Mouse (Mus musculus): ENCODE measurements around the gene Nav2. TPM values are rescaled to one million over a fixed set of nuclear protein-coding genes. Genes with fewer than 3 reads are reported as not detected.

Nav2 gene
- polyA plus RNA-seq, 1 experiment: 10.1 TPM

DNA sequence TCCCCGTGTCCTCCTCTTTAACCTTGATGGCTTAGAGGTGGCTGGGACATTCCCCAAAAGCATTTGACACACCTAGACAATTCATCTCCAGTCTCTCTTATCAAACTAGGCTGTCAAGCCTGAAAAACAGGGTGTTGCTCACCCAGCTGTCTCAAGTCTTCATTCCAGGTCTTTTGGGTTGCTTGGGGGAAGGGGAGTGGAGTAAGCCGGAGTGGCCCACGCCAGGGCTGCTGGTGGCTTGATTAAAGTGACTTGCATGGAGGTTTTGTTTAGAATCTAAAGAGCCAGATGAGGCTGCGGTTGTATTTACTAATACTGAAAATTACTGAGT lies 614.6 kb downstream of the Nav2 start:
- Histone ChIP-seq H3K4me1 (ENCODE audit: control insufficient read depth, insufficient read depth, insufficient read length, low read length) (peaks cover 18% of the 10 kb centered on the region), H3K27ac (replicated peaks; ENCODE audit: low read depth, low read length) (no peak overlapping the region), H3K4me3 (ENCODE audit: insufficient read depth, low read depth, low read length) (peak overlapping the region; percentile 43)

DNA sequence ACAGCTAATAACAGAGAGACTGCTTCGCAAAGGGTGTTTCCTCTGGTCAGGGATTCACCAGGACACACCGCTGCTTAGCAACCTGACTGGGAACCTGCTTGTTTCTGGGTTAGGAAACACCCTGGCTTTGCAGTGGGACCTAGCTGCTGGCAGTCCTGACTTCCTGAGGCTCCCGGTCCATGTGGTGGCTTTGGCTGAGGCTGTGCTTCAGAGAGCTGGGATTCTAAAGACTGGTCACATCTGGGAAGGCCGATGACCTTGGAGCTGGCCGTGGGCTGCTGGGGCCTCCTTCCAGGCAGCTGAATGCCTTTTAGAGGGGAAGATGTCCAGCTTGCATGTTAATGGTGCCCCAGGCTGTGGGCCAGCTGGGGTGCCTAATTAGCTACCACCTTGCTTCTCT lies 615.2 kb downstream of the Nav2 start:
- H3K27ac ChIP-seq (replicated peaks; ENCODE audit: low read depth, low read length): no peak overlapping the region
- no peak overlapping the region for H3K4me3 ChIP-seq (ENCODE audit: insufficient read depth, low read depth, low read length)
- H3K4me1 ChIP-seq (ENCODE audit: control insufficient read depth, insufficient read depth, insufficient read length, low read length): peaks cover 18% of the 10 kb centered on the region

DNA sequence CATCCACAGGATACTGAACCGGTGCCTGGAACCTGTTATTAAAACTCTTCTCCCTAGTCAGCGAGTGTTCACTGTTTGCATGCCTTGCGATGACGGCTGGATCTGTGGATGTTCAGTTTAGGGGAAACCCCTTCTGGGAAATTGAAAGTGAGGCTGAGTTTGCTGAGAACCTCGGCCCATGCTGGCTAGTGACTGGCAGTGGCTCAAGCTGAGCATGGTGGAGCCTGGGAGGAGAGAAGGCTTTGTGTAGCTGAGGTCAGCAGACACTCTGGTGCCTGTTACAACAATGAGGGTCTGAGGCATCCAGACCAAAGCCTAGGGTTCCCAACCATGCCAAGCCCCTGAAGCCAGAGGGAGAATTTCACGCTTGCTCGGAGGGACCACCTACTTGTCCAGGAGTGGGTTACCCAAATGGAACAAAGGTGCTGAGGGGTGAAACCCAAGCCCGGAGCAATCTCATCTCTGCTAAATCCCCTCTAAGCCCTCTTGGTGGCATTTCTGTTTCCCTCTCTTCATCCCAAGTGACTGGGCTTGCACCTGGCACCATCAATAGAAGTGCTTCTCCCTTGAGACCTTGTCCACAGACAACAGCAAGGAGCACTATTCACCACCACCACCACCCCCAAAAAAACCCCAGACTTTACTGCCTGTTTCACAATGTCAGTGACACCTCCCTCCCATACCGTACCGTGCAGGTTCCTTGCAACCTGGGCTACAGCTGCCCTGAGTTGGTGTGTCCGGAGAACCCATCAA lies 617.0 kb downstream of the Nav2 start:
- Histone ChIP-seq H3K27ac (replicated peaks; ENCODE audit: low read depth, low read length) (no peak overlapping the region), H3K4me3 (ENCODE audit: insufficient read depth, low read depth, low read length) (no peak overlapping the region), H3K4me1 (ENCODE audit: control insufficient read depth, insufficient read depth, insufficient read length, low read length) (peaks cover 18% of the 10 kb centered on the region)

- Histone ChIP-seq H3K4me1 (ENCODE audit: control insufficient read depth, insufficient read depth, insufficient read length, low read length) (peaks cover 16% of the 10 kb centered on the region), H3K4me3 (ENCODE audit: insufficient read depth, low read depth, low read length) (no peak overlapping the region), H3K27ac (replicated peaks; ENCODE audit: low read depth, low read length) (no peak overlapping the region)
Measured at GRCm38 (mm10) chr7:49526101-49526499, 617.6 kb downstream of the Nav2 start.

- Histone ChIP-seq H3K4me3 (ENCODE audit: insufficient read depth, low read depth, low read length) (no peak overlapping the region), H3K27ac (replicated peaks; ENCODE audit: low read depth, low read length) (no peak overlapping the region), H3K4me1 (ENCODE audit: control insufficient read depth, insufficient read depth, insufficient read length, low read length) (peaks cover 13% of the 10 kb centered on the region)
Measured at GRCm38 (mm10) chr7:49527495-49527894, 619.0 kb downstream of the Nav2 start.

DNA sequence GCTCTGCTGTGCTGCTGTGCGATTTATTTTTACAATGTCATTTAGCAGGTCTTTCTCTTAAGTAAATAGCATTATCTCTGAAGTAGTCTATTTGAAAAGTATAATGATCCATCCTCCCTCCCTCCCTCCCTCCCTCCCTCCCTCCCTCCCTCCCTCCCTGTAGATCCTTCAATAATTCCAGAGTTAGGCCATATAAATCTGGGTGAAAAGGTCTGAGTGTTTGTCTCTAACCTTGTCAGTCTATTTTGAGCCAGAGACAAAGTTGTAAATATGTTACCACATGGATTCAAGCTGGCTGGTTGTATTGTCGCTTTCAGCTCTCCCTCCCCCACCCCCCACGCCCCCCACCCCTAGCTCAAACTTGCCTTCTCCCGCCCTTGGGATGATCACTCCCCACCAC lies 619.4 kb downstream of the Nav2 start:
- Histone ChIP-seq H3K4me3 (ENCODE audit: insufficient read depth, low read depth, low read length) (no peak overlapping the region), H3K27ac (replicated peaks; ENCODE audit: low read depth, low read length) (no peak overlapping the region), H3K4me1 (ENCODE audit: control insufficient read depth, insufficient read depth, insufficient read length, low read length) (peaks cover 8% of the 10 kb centered on the region)

- Histone ChIP-seq H3K4me3 (ENCODE audit: insufficient read depth, low read depth, low read length) (no peak overlapping the region), H3K27ac (replicated peaks; ENCODE audit: low read depth, low read length) (no peak overlapping the region), H3K4me1 (ENCODE audit: control insufficient read depth, insufficient read depth, insufficient read length, low read length) (peaks cover 6% of the 10 kb centered on the region)
Measured at GRCm38 (mm10) chr7:49529498-49529897, 621.0 kb downstream of the Nav2 start.

- no peak overlapping the region for H3K27ac ChIP-seq (replicated peaks; ENCODE audit: low read depth, low read length)
- no peaks in the 10 kb centered on the region for H3K4me1 ChIP-seq (ENCODE audit: control insufficient read depth, insufficient read depth, insufficient read length, low read length)
- no peak overlapping the region for H3K4me3 ChIP-seq (ENCODE audit: insufficient read depth, low read depth, low read length)
Measured at GRCm38 (mm10) chr7:49533571-49533970, 625.1 kb downstream of the Nav2 start.

GRCm38 (mm10) chr7:49534208-49534607 lies 625.7 kb downstream of the Nav2 start:
- H3K27ac ChIP-seq (replicated peaks; ENCODE audit: low read depth, low read length): no peak overlapping the region

DNA sequence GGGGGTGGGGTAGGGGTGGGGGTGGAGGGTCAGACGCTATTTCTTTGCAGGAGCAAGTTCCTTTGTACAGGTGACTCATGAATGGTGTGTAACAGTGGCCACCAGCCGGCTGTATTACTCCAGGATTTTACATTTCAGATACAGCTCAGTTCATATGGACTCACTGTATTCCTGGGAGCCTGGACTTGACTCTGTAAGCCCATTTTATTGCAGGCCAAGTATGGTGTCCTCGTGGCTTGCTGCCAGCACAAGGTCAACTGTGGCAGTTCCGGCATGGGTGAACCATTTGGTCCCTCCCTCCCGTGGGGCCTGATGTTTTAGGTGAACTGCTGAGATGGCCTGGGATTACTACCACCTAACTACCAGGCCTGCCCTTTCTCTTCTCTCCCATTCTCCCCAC lies 629.8 kb downstream of the Nav2 start:
- no peaks in the 10 kb centered on the region for H3K4me1 ChIP-seq (ENCODE audit: control insufficient read depth, insufficient read depth, insufficient read length, low read length)
- no peak overlapping the region for H3K4me3 ChIP-seq (ENCODE audit: insufficient read depth, low read depth, low read length)
- no peak overlapping the region for H3K27ac ChIP-seq (replicated peaks; ENCODE audit: low read depth, low read length)

More at GRCm38 (mm10) chr7:49534208-49534607, 625.7 kb downstream of the Nav2 start:
- Histone ChIP-seq H3K4me3 (ENCODE audit: insufficient read depth, low read depth, low read length) (no peak overlapping the region), H3K4me1 (ENCODE audit: control insufficient read depth, insufficient read depth, insufficient read length, low read length) (no peaks in the 10 kb centered on the region)

- Histone ChIP-seq H3K27ac (replicated peaks; ENCODE audit: low read depth, low read length) (no peak overlapping the region), H3K4me1 (ENCODE audit: control insufficient read depth, insufficient read depth, insufficient read length, low read length) (no peaks in the 10 kb centered on the region), H3K4me3 (ENCODE audit: insufficient read depth, low read depth, low read length) (no peak overlapping the region)
Measured at GRCm38 (mm10) chr7:49540181-49540580, 631.7 kb downstream of the Nav2 start.

- no peak overlapping the region for H3K27ac ChIP-seq (replicated peaks; ENCODE audit: low read depth, low read length)
- H3K4me1 ChIP-seq (ENCODE audit: control insufficient read depth, insufficient read depth, insufficient read length, low read length): no peaks in the 10 kb centered on the region
- no peak overlapping the region for H3K4me3 ChIP-seq (ENCODE audit: insufficient read depth, low read depth, low read length)
Measured at GRCm38 (mm10) chr7:49542135-49542534, 633.6 kb downstream of the Nav2 start.

DNA sequence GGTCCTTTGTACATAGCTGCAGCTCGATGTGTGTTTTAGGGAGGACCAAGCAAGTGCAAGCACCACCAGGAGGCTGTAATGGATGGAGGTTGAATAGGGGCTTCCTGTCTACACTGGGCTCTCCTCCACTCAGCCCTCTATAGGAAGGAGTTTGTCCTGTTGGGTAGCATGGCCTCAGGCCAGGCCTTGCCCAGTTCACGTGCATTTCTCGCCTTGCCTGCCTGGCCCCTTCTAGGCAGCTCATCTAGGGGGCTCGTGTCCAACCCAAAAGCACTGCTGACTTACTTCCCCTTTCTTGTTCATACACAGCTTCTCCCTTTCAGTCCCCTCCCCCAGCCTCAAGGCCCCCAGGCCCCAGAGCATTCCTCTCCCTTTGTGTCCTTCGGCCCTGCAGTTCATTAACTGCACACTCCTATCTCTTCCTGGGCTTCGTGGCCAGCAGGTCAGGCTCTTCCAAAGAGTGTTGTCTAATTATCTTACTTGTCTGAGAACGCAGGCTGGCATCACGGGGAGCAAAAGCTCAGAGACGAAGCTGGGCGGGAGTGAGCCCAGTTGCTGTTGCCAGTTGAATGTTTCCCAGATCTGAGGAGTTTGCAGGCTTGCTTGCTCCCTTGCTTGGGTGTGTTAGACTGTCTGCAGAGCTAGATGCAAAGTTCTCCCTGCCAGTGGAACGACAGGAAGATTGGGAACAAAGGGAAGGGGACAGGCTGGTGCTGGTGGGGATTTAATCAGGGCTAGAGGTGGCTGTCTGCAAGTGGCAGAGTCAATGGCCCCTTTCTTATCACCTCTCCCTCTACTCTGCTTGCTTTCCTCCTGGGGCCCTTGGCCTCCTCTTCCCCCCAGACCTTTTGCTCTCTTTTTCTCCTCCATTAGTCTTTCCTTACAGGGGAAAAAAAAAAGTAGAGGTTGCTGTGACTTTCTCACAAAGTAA lies 636.5 kb downstream of the Nav2 start:
- Histone ChIP-seq H3K4me3 (ENCODE audit: insufficient read depth, low read depth, low read length) (no peak overlapping the region), H3K27ac (replicated peaks; ENCODE audit: low read depth, low read length) (no peak overlapping the region), H3K4me1 (ENCODE audit: control insufficient read depth, insufficient read depth, insufficient read length, low read length) (no peaks in the 10 kb centered on the region)

DNA sequence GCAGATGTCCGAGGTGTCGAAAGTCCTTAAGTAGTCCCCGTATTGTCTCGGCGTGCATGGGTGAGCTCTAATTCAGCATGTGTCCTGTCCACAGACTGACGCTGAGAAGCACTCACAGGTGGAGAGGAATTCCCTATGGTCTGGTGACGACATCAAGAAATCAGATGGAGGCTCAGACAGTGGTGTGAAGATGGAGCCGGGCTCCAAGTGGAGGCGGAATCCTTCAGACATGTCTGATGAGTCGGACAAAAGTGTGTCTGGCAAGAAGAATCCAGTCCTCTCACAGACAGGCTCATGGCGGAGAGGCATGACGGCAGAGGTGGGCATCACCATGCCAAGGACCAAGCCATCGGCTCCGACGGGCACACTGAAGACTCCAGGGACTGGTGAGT lies 637.2 kb downstream of the Nav2 start:
- H3K27ac ChIP-seq (replicated peaks; ENCODE audit: low read depth, low read length): no peak overlapping the region
- no peak overlapping the region for H3K4me3 ChIP-seq (ENCODE audit: insufficient read depth, low read depth, low read length)
- no peaks in the 10 kb centered on the region for H3K4me1 ChIP-seq (ENCODE audit: control insufficient read depth, insufficient read depth, insufficient read length, low read length)

GRCm38 (mm10) chr7:49548397-49548796 lies 639.9 kb downstream of the Nav2 start:
- no peak overlapping the region for H3K27ac ChIP-seq (replicated peaks; ENCODE audit: low read depth, low read length)
- no peaks in the 10 kb centered on the region for H3K4me1 ChIP-seq (ENCODE audit: control insufficient read depth, insufficient read depth, insufficient read length, low read length)
- H3K4me3 ChIP-seq (ENCODE audit: insufficient read depth, low read depth, low read length): no peak overlapping the region
